Mouse (Mus musculus) spleen, adult 12 weeks (tissue): ENCODE data around the gene Gm572.

ENCODE experiments used
- DNase-seq: peaks from one replicate; pipeline ENCODE4 v3.0.0; 2022; ENCODE audit warnings: low spot score

Gene Gm572

GRCm38 (mm10) chr4:148715396-148715795, 72.3 kb downstream of the Gm572 start:
- DNase-seq = no peak
